Mouse (Mus musculus) ovary, adult 2 months (tissue): Measurements from ENCODE around the gene Rabggta. TPM values are rescaled to one million over a fixed set of nuclear protein-coding genes. Genes with fewer than 3 reads are reported as not detected.

Experiments used
- polyA plus RNA-seq: library from polyadenylated mRNA; depleted of rRNA; stranded (reverse); fragments of >200 nt; gene quantifications from 2 replicates; pipeline ENCODE4 v1.2.3, GENCODE M21; 2012; rRNA removed

Rabggta gene
- polyA plus RNA-seq, result 47.9 and 58.1 TPM in 2 replicates

DNA sequence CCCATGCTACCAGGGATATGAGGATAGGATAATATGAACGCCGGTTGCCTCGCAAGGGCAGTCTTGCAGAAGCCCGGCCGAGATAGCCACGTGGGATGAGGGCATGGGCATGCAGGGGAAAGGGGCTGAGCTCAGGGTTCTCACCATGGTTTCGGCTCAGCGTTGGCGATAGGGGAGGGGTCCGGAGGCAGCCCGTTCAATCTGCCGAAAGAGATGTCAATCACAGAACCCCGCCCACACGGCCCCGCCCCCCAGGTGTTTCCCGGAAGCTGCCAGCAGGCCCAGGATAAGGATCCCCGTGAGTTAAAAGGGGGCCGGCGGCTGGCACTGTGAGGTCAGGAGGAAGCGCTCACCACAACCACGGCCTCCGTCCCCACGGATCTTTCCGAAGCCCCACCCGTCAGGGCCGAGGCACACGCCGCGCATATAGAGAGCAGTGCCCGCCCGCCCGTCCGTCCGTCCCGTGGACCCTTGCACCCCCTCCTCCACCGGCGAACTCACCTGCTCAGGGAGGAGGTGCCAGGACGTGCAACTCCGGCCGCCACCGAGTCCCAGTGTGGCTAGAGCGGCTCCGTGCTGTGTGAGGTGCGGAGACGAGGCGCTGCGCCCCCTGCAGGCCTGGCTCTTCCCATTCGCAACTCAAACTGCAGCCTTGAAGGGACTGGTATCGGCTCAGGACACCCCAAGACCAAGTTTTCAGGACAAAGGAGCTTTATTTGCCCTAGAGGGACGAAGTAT, at the start of gene Rabggta:
TSS of gene Rabggta (minus strand) at position 564 of the 738 bp plus-strand sequence.

DNA sequence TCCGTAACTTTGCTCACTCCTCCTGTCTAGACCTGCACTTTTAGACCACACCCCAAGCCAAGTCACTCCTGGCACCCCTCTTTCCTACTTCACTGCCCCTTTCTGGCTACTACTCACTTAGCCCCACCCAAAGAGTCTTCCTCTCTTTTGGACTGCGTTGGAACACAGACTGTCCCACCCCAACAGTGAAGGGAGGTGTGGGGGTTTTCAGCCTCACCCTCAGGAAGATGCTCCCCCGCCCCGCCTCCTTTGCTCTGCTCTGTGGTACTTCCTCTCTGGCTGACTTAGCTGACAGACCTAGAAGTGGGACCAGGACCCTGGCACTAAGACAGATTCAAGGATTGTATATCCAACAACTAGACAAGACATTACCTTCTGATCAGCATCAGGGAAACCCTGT, 43.6 kb upstream of the Rabggta start, which contains the start of gene Ltb4r1:
TSS of gene Ltb4r1 (plus strand) at position 267 of the 400 bp plus-strand sequence.

DNA sequence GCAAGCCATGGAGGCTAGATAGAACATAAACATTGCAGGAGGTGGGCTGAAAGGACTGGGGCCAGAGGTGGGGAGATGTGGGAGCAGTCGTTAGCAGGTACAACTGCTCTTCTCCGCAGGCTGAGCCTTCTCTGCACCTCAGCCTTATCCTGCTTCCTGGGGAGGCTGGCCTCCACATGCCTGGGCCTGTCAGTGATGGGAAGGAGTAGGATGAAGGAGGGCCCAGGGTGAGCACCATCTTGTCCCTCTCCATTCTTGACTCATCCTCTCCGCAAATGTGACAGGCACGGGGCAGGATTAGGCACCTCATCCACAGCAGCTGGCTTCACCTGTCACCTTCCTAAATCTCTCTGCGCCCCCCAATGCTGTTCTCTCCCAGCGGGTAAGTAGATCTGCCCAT, 39.1 kb upstream of the Rabggta start, which contains the start of gene Ltb4r2:
TSS of gene Ltb4r2 (plus strand) at position 266 of the 400 bp plus-strand sequence.

DNA sequence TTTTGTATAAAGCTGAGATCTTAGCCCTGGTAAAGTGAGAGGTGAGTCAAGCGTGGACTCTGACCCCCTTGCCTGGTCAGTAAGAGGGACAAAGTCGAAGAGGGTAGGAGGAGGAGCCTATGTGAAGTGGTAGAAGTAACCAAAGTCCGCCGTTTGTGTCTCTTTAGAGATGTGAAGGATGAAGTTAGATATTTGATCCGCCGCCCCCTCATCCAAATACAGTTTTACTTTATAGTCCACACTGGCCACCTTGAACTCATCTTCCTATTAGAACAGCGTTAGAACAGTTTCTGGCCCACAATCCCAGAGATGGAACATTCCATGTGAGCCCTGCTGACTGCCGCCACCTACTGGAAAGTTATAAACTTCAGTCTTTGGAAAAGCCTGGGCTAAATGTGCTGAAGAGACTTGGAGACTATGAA, 36.3 kb upstream of the Rabggta start, which contains the start of gene Cideb:
TSS of gene Cideb (minus strand) at position 96 of the 422 bp plus-strand sequence.

DNA sequence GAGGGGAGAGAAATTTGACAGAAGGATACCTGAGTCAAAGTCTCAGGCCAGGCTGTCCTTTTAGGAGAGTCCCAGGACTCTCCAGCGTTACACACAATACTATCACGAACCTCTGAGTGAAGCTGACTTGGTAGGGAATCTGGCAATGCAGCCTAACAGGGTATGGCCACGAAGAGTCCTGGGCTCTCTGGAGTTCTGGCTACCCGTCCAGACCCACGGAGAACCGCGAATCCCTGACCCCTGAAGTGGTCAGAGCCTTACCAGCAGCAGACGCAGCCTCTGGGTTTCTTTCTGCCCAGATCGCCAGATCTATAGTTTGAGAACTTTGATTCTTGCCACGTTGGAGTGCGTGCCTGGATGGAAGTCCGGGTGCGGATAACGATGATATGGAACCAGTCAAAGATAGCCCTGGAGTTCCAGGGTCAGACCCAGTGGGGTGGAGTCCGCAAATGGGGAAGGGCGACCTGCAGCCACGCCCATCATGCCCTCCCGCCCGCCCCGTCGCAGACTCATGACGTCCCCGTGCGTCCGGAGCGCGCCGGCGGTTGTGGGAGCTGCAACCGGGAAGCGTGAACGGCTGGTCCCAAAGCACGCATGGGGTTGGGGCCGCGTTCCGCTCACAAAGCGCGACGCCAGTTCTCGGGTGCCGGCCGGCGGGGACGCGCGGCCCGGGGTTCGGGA, 23.3 kb upstream of the Rabggta start, which contains the start of the genes Dhrs1 and Nop9:
TSS of gene Dhrs1 (minus strand) at position 511 of the 681 bp plus-strand sequence.
TSS of gene Nop9 (plus strand) at position 514 of the 681 bp plus-strand sequence.

DNA sequence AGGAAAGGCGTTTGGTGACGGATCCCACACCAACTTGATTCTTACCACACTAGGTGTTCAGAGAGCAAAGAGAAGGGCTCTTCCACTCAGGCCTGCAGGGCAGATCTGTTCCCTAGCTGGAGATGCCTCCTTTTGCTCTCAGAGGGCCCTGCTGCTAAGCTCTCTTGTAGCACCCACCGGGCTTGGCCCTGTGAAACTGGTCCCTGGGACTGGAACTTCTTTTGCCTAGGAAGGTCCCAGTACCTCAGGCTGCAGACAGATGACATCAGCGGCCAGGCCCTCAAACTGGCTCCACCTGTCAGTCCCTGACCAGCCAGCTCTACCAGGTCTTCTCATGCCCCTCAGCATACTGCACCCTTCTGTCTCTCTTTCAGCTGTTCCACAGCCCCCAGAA, 8.3 kb downstream of the Rabggta start, which contains the start of gene Tgm1:
TSS of gene Tgm1 (minus strand) at position 198 of the 394 bp plus-strand sequence.

DNA sequence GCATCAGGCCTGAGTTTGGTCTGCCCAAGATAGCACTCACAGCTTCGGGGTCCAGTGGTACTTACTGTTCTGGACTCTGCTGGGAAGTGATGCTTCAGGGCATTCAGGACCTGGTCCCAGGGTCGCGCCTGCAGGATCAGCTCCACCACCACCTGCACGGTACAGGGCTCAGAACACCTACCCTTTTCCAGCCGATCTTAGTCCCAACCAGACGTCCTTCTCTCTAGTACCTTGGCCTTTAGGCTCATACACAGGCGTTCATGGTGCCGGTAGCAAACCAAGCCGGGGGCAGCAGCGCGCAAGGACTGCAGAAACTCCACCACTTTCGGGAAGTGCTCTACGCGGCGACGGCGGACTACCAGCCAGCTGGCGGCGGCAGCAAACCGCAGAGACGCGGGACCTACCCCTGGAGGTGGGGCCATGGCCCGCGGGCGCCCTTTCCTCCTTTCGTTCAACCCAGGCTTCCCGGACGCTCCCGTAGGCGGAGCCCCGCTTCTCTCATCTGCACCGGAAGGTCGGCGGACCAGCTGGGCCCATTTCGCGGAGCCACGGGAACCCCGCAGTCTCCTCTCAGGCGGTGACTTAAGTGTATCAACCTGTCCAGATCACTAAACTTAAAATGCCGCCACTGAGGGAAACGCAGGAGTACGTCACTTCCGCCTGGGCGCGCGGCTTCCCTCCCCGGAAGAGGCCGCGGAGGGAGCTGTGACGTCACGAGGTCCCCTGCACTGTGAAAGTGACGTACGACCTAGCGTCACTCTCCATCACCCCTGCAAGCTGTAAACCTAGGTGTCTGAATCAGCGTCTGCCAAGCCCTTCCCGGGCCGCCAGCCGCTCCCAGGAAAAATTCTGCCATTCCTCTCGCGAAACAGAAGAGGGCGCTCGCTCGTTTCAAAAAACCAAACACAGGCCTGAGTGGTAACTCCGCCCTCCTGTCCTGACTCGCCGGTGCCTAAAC, 40.6 kb downstream of the Rabggta start, which contains the start of gene Tinf2:
TSS of gene Tinf2 (minus strand) at position 661 of the 958 bp plus-strand sequence.

DNA sequence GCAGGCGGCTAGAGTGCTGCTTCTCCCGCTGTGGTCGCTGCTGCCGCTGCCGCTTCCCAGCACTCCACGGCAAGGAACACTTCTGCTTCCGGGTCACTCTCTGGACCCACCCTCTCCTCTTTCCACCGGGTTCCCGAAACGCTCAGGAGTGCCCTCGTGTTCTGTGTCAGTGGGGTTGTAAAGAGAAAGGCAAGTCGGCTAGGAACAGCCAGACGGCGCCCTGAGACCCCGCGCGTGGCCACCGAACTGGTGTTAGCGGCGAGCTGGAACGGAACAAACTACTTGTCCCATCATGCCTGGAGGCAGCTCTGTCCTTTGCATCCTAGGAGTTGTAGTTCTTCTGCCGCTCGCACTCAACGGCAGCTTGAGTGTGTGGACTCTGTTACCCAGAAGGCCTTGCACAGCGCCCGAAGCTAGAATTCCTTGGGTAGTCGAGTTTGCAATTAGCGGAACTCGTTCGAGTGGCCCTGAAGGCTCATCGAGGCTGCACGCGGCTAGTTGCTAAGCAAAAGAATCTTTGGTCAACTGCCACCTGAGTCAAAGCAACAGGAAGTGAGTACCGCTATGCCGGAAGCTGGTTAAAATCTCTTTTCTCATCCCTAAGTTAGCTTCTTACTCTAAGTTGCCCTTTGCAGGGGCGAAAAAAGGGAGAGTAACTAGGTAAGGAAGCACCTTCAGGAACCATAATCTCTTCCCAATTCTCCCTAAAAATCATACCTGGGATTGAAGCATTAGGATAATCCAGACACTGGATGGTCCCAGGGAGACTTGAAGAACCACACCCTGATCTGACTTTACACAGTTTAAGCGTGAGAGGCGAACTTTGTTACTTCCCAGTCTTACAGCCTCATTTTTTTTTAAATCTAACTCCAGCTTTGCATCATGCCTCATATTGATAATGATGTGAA, 50.0 kb downstream of the Rabggta start, which contains the start of the genes Gmpr2 and Nedd8:
TSS of gene Gmpr2 (plus strand) at position 109 of the 908 bp plus-strand sequence.
TSS of gene Nedd8 (minus strand) at position 292 of the 908 bp plus-strand sequence.

Other genes with a start within 250 kb of the Rabggta start
- gene Dhrs4, start 243.5 kb downstream of the Rabggta start, polyA plus RNA-seq, result 33.2 and 44.9 TPM in 2 replicates
- gene Carmil3, start 231.6 kb downstream of the Rabggta start, polyA plus RNA-seq, result 30.9 and 45.4 TPM in 2 replicates
- 0.11 and 0.29 TPM in 2 replicates for gene Cpne6, start 211.8 kb downstream of the Rabggta start, polyA plus RNA-seq
- 0.25 and 0.51 TPM in 2 replicates for gene Nrl, start 197.3 kb downstream of the Rabggta start, polyA plus RNA-seq
- 114 and 117 TPM in 2 replicates for gene Pck2, start 182.0 kb downstream of the Rabggta start, polyA plus RNA-seq
- gene Dcaf11, start 162.3 kb downstream of the Rabggta start, polyA plus RNA-seq, result 107 and 112 TPM in 2 replicates
- gene A730061H03Rik, start 161.9 kb downstream of the Rabggta start, polyA plus RNA-seq, result 1.3 and 2.9 TPM in 2 replicates
- 1.9 and 2.0 TPM in 2 replicates for gene Fitm1, start 146.6 kb downstream of the Rabggta start, polyA plus RNA-seq
- gene Psme1, start 144.1 kb downstream of the Rabggta start, polyA plus RNA-seq, result 58.3 and 96.0 TPM in 2 replicates
- 19.9 and 28.3 TPM in 2 replicates for gene Emc9, start 137.0 kb downstream of the Rabggta start, polyA plus RNA-seq
- gene Psme2, start 131.2 kb downstream of the Rabggta start, polyA plus RNA-seq, result 46.8 and 51.0 TPM in 2 replicates
- gene Rnf31, start 130.6 kb downstream of the Rabggta start, polyA plus RNA-seq, result 42.3 and 49.7 TPM in 2 replicates
- 65.1 and 79.5 TPM in 2 replicates for gene Irf9, start 118.7 kb downstream of the Rabggta start, polyA plus RNA-seq
- 6.2 and 9.8 TPM in 2 replicates for gene Rec8, start 104.2 kb downstream of the Rabggta start, polyA plus RNA-seq
- 164 and 192 TPM in 2 replicates for gene Ipo4, start 86.3 kb downstream of the Rabggta start, polyA plus RNA-seq
- gene Gm49378, start 84.4 kb downstream of the Rabggta start, polyA plus RNA-seq, result 26.7 and 33.9 TPM in 2 replicates
- 122 and 137 TPM in 2 replicates for gene Tm9sf1, start 78.5 kb downstream of the Rabggta start, polyA plus RNA-seq
- gene Tssk4, start 72.1 kb downstream of the Rabggta start, polyA plus RNA-seq, result 0.90 and 1.4 TPM in 2 replicates
- 16.1 and 21.4 TPM in 2 replicates for gene Mdp1, start 61.8 kb downstream of the Rabggta start, polyA plus RNA-seq
- gene Gmpr2, start 50.3 kb downstream of the Rabggta start, polyA plus RNA-seq, result 13.6 and 17.9 TPM in 2 replicates
- 199 and 293 TPM in 2 replicates for gene Nedd8, start 50.1 kb downstream of the Rabggta start, polyA plus RNA-seq
- 10.7 and 14.9 TPM in 2 replicates for gene Tinf2, start 40.4 kb downstream of the Rabggta start, polyA plus RNA-seq
- 1.5 and 1.9 TPM in 2 replicates for gene Tgm1, start 8.3 kb downstream of the Rabggta start, polyA plus RNA-seq
- gene Dhrs1, start 23.4 kb upstream of the Rabggta start, polyA plus RNA-seq, result 42.0 and 65.0 TPM in 2 replicates
- 14.0 and 19.1 TPM in 2 replicates for gene Nop9, start 23.4 kb upstream of the Rabggta start, polyA plus RNA-seq
- 1.9 TPM in 2 replicates for gene Cideb, start 36.2 kb upstream of the Rabggta start, polyA plus RNA-seq
- 0.84 and 1.5 TPM in 2 replicates for gene Ltb4r2, start 39.2 kb upstream of the Rabggta start, polyA plus RNA-seq
- gene Ltb4r1, start 43.7 kb upstream of the Rabggta start, polyA plus RNA-seq, result 2.2 and 2.8 TPM in 2 replicates
- gene Adcy4, start 61.8 kb upstream of the Rabggta start, polyA plus RNA-seq, result 16.8 and 28.3 TPM in 2 replicates
- gene Ripk3, start 66.6 kb upstream of the Rabggta start, polyA plus RNA-seq, result 9.8 and 12.0 TPM in 2 replicates
- gene Nfatc4, start 100.9 kb upstream of the Rabggta start, polyA plus RNA-seq, result 48.6 and 49.5 TPM in 2 replicates
- gene Nynrin, start 131.7 kb upstream of the Rabggta start, polyA plus RNA-seq, result 16.1 and 17.4 TPM in 2 replicates
- 0.63 and 0.67 TPM in 2 replicates for gene Cbln3, start 162.1 kb upstream of the Rabggta start, polyA plus RNA-seq
- gene Khnyn, start 162.7 kb upstream of the Rabggta start, polyA plus RNA-seq, result 21.0 and 21.5 TPM in 2 replicates
- gene Sdr39u1, start 178.0 kb upstream of the Rabggta start, polyA plus RNA-seq, result 44.7 and 46.6 TPM in 2 replicates
- gene Cma1, start 222.4 kb upstream of the Rabggta start, polyA plus RNA-seq, result 2.2 and 2.7 TPM in 2 replicates
- gene Cma2, start 228.7 kb upstream of the Rabggta start, polyA plus RNA-seq, result not detected in 2 replicates